Mouse (Mus musculus): ENCODE data around the gene Rps6ka1. TPM values are rescaled to one million over a fixed set of nuclear protein-coding genes. Genes with fewer than 3 reads are reported as not detected.
A peak's percentile ranks its signal among the peaks of the same experiment; 100 is the strongest.

Rps6ka1 gene
- polyA plus RNA-seq, 1 experiment from 2014 or later, result 35.6 TPM

DNA sequence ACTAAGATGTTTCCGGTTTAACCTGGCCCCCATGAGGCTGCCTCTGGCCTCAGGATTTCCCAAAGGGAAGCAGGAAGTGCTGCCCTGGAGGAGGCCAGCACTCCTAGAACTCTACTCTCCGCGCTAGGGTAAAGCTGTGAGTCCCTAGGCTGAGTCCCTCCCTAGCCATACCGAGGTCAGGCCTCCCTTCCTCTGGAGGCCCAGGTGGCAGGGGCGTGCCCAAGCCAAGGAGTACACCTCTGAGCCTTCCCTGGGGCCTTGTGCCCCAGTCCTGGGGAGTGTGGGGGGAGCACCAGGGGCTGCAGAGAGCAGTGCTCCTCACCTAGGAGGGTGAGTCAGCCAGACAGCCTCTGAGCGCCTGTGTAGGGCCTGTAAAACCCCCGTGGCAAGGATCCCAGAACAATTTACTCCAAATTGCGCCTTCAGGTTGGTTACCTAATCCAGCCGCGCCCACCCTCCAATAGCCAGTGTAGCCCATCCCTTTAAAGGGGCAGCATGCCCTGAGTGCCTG is 1.6 kb downstream of the Rps6ka1 start:
- H3K27ac ChIP-seq, result peak overlapping the region; percentile 56; the same call in 1 of the 2 replicates
- peaks cover 9% of the 10 kb centered on the region; the same call in 1 of the 2 replicates for H3K27me3 ChIP-seq (ENCODE audit: insufficient read depth, poor library complexity, severe bottlenecking)
- DNase-seq (ENCODE audit: low spot score), result no peak
- peak overlapping the region; percentile 89 for H3K4me3 ChIP-seq
- no peaks in the 10 kb centered on the region for H3K36me3 ChIP-seq
- H3K4me1 ChIP-seq (replicated peaks), result peaks cover 48% of the 10 kb centered on the region
- H3K9me3 ChIP-seq, result no peaks in the 10 kb centered on the region
- 25% methylated on average over 10 of the region's 10 CpGs for WGBS

DNA sequence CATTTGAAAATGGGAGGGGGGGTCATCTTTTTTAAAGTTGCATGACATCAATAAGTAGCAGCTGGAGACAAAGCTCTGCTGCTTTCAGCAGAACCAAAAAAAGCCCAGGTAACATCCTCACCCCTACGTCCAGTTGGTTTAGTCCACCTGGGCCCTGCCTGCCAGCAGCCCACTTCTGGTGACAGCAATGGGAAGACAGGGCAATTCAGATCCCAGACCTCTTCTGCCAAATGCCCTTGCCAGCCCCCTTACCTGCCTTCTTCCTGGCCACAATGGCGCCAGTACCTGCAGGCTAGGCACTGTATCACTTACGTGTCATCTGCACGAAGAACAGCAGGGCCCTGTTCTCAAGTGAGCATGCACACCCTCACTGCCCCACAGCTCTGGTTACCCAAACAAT is 2.3 kb downstream of the Rps6ka1 start:
- Histone ChIP-seq H3K4me1 (replicated peaks) (peaks cover 48% of the 10 kb centered on the region), H3K9me3 (no peaks in the 10 kb centered on the region), H3K27ac (no peak overlapping the region), H3K4me3 (peak overlapping the region; percentile 89; the same call in 1 of the 2 replicates), H3K27me3 (ENCODE audit: insufficient read depth, poor library complexity, severe bottlenecking) (peaks cover 9% of the 10 kb centered on the region; the same call in 1 of the 2 replicates), H3K36me3 (peaks cover 5% of the 10 kb centered on the region)
- DNase-seq (ENCODE audit: low spot score), result no peak
- 77% methylated on average over 4 of the region's 4 CpGs for WGBS

DNA sequence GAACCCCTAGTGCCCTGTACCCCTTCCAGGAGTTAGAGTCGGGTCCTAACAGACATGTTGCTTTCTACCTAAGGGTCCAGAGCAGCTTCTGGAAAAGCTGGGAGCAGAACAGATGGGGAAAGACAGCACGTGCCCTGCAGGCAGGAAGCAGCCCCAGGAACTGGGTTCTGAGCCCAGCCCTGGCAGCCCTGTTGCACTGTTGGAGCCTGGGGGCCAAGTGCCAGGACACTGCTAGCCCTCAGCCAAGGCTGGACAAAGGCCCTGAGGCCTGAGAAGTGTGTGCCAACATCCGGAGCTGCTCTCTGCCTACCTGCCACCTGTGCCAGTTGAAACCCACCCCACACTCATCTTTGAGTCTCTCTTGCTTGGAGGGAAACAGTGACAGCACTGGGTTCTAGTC is 2.7 kb downstream of the Rps6ka1 start:
- H3K4me3 ChIP-seq, result no peak overlapping the region
- H3K4me1 ChIP-seq (replicated peaks), result peaks cover 48% of the 10 kb centered on the region
- 81% methylated on average over 3 of the region's 3 CpGs for WGBS
- H3K9me3 ChIP-seq, result no peaks in the 10 kb centered on the region
- H3K27me3 ChIP-seq (ENCODE audit: insufficient read depth, poor library complexity, severe bottlenecking), result peaks cover 9% of the 10 kb centered on the region; the same call in 1 of the 2 replicates
- H3K36me3 ChIP-seq, result peaks cover 7% of the 10 kb centered on the region
- H3K27ac ChIP-seq, result 0 out of 2 replicates have a peak overlapping the region, but pooled peaks have one; percentile 16
- DNase-seq (ENCODE audit: low spot score), result no peak

DNA sequence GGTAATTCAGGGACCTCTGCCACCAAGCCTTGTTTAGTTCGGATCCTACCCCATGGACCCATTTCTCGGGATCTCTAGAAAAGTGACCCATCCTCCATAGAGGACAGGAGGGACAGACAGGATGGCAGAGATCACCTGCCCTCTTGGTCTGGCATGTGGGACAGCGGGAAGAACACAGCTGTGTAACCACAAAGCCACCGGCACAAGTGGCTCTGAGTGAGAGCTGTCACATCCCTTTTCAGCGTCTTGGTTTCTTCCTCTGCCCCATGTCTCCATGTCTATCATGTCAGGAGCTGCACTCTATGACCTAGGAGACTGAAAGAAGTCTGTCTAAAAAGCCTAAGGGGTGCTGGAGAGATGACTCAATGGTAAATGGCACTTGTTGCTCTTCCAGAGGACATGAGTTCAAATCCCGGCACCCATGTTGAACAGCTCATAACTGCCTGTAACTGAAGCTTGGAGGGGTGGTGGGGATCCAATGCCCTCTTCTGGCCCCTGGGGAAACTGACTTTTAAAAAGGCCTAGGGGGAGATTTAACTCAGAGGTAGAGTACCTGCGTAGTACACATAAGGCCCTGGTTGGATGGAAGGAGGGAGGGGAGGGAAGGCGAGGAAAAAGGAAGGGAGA is 3.4 kb downstream of the Rps6ka1 start:
- Histone ChIP-seq H3K36me3 (peaks cover 10% of the 10 kb centered on the region), H3K27ac (no peak overlapping the region), H3K9me3 (no peaks in the 10 kb centered on the region), H3K4me3 (no peak overlapping the region), H3K27me3 (ENCODE audit: insufficient read depth, poor library complexity, severe bottlenecking) (peaks cover 9% of the 10 kb centered on the region; the same call in 1 of the 2 replicates), H3K4me1 (replicated peaks) (peaks cover 48% of the 10 kb centered on the region)
- no peak for DNase-seq (ENCODE audit: low spot score)
- WGBS, result 90% methylated on average over 8 of the region's 8 CpGs

DNA sequence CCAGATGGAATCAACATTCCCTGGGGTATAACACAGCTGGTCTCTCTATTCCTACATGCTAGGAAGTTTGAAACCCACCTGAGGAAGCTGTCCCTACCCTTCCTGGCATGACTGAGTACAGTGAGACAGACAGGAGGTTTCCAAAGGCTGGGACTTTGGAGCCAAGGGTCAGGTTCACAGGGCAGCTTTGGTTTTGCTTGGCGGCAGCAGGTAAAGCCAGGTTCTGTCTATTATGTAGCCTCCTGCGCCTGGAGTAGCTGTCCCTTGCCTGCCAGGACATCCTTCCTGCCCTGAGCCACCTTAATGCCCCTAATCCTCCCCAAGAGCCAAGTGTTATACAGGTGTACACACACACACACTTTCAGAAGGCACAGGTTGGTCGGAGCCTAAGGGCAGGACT is 5.7 kb downstream of the Rps6ka1 start:
- DNase-seq (ENCODE audit: low spot score), result no peak
- Histone ChIP-seq H3K27ac (no peak overlapping the region), H3K4me3 (no peak overlapping the region), H3K4me1 (replicated peaks) (peaks cover 35% of the 10 kb centered on the region), H3K9me3 (no peaks in the 10 kb centered on the region), H3K36me3 (peaks cover 14% of the 10 kb centered on the region), H3K27me3 (ENCODE audit: insufficient read depth, poor library complexity, severe bottlenecking) (peaks cover 9% of the 10 kb centered on the region; the same call in 1 of the 2 replicates)
- WGBS, result 85% methylated on average over 3 of the region's 3 CpGs

DNA sequence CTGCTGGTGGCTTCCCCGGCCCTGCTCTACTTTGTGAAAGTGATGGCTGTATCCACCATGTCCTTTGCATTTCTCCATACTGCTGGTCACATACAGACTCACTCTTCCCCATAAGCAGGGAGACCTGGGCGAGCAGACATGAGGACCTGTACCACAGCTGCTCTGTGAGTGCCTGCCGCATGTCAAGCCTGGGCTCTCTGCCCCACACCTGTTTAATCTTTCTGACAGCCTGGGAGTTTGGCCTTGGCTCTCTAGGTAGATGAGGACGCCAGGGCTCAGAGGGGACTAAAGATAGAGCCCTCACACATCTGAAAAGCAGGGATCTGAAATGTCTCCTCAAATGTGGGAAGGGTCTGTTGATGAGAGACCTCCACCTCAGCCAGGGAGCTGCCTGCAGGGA is 6.2 kb downstream of the Rps6ka1 start:
- no peaks in the 10 kb centered on the region for H3K9me3 ChIP-seq
- DNase-seq (ENCODE audit: low spot score), result no peak
- H3K27me3 ChIP-seq (ENCODE audit: insufficient read depth, poor library complexity, severe bottlenecking), result peaks cover 6% of the 10 kb centered on the region; the same call in 1 of the 2 replicates
- no peak overlapping the region for H3K4me3 ChIP-seq
- 84% methylated on average over 4 of the region's 4 CpGs for WGBS
- peaks cover 14% of the 10 kb centered on the region for H3K36me3 ChIP-seq
- no peak overlapping the region for H3K27ac ChIP-seq
- peaks cover 35% of the 10 kb centered on the region for H3K4me1 ChIP-seq (replicated peaks)

DNA sequence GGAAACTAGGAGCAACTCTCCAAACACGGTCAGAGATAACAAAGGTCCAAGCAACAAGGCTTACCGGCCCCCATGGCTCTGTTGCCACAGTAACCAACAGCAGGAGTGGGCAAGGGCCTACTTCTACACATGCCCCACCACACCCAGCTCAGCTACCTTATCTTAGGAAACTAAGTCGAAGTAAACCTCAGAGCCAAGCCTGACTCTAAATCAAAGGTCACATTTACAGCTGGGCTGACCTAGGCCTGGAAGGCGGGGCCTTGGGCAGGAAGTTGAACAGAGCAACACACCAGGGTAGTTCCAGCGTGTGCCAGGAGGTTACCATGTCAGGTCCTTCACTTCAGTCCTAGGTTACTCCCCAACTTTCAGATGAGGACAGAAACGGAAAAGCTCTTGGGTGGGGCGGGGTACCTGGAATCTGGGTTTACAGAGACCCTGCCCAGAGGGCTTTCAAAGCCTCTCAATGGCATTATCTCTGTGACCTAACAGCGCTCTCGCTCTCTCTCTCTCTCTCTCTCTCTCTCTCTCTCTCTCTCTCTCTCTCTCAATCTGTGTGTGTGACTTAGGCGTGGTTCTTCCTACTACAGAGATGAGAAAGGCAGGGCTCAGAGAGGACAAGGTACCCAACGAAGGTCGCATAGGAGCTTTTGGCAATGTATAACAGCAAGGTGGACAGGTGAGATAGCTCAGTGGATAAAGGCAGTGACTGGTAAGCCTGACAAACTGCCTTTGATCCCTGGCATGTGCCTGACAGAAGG is 8.3 kb downstream of the Rps6ka1 start:
- Histone ChIP-seq H3K36me3 (peaks cover 14% of the 10 kb centered on the region), H3K4me3 (no peak overlapping the region), H3K4me1 (replicated peaks) (peaks cover 31% of the 10 kb centered on the region), H3K27me3 (ENCODE audit: insufficient read depth, poor library complexity, severe bottlenecking) (no peaks in the 10 kb centered on the region), H3K9me3 (no peaks in the 10 kb centered on the region), H3K27ac (peak overlapping the region; percentile 16; the same call in 1 of the 2 replicates)
- 83% methylated on average over 12 of the region's 12 CpGs for WGBS
- no peak for DNase-seq (ENCODE audit: low spot score)

DNA sequence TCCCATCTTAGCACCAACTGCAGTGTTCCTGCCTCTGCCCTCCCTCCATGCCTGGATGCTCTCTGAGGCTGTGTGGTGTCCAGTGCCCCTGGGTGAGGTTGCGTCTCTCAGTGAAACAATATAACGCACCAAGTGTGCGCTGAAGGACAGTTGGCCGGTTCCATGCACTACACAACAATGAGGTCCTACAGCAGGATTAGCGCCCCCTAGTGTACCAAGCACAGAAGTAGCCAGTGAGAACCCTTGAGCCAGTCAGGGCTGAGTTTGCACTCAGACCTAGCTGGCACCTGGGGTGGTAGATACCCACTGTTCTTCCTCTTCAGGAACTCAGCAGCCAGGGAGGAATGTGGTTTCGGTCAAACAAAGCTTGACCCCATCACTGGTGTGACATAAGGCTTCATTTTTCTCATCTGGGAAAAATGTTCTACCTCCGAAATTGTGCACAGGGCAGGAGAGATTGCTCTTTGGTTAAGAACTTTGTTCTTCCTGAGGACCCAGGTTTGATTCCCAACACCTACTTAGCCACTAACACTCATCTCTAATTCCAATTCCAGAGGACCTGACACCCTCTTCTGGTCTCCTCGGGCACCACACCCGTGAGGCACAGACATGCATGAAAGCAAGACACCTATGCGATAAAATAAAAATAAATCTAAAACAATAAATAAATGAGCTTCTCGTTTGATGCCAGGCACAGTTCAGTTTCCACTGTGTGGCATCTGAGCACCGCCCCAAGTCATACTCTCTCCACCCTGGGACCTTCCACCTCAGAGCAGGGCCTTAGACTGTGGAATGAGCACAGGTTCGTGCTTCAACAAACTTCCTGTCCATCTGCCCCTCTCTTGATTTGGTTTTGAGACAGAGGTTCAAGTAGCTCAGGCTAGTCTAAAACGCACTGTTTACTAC is 9.5 kb downstream of the Rps6ka1 start:
- H3K27me3 ChIP-seq (ENCODE audit: insufficient read depth, poor library complexity, severe bottlenecking), result no peaks in the 10 kb centered on the region
- H3K4me3 ChIP-seq, result no peak overlapping the region
- DNase-seq (ENCODE audit: low spot score), result no peak
- WGBS, result 88% methylated on average over 14 of the region's 14 CpGs
- no peaks in the 10 kb centered on the region for H3K9me3 ChIP-seq
- H3K4me1 ChIP-seq (replicated peaks), result peaks cover 31% of the 10 kb centered on the region
- H3K36me3 ChIP-seq, result peaks cover 14% of the 10 kb centered on the region
- H3K27ac ChIP-seq, result no peak overlapping the region

DNA sequence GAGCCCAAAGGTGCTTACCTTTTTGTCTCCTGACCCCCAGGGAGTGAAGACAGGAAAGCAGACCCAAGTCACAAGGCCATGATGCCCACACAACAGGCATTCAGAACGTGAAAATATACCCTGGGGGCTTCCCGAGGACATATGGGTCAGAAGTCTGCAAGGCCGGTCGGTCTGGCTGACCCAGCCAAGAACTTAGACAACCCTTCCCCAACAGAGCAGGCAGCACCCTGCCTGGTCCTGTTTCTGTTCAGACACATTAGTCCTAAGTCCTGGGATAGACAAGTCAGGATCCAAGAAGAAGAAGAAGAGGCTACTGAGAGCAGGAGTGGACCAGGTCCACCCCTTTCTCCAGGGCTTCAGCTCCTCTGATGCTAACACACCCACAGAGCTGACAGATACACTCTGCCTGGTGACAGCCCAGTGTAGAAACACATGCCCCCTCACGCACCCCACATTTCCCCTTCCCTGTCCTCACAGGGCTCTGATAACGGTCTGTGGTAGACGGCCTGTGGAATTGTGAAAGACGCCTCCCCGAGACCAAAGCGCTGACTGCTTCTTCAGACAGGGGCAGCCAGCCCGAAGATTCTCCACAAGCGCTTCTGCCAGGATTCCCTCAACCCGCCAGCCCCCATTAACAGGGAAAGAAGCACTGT is 12.6 kb downstream of the Rps6ka1 start:
- DNase-seq (ENCODE audit: low spot score), result no peak
- Histone ChIP-seq H3K9me3 (no peaks in the 10 kb centered on the region), H3K36me3 (peaks cover 25% of the 10 kb centered on the region; the same call in 1 of the 2 replicates), H3K27me3 (ENCODE audit: insufficient read depth, poor library complexity, severe bottlenecking) (no peaks in the 10 kb centered on the region), H3K4me3 (no peak overlapping the region), H3K4me1 (replicated peaks) (peaks cover 31% of the 10 kb centered on the region), H3K27ac (no peak overlapping the region)
- WGBS, result 80% methylated on average over 13 of the region's 13 CpGs

DNA sequence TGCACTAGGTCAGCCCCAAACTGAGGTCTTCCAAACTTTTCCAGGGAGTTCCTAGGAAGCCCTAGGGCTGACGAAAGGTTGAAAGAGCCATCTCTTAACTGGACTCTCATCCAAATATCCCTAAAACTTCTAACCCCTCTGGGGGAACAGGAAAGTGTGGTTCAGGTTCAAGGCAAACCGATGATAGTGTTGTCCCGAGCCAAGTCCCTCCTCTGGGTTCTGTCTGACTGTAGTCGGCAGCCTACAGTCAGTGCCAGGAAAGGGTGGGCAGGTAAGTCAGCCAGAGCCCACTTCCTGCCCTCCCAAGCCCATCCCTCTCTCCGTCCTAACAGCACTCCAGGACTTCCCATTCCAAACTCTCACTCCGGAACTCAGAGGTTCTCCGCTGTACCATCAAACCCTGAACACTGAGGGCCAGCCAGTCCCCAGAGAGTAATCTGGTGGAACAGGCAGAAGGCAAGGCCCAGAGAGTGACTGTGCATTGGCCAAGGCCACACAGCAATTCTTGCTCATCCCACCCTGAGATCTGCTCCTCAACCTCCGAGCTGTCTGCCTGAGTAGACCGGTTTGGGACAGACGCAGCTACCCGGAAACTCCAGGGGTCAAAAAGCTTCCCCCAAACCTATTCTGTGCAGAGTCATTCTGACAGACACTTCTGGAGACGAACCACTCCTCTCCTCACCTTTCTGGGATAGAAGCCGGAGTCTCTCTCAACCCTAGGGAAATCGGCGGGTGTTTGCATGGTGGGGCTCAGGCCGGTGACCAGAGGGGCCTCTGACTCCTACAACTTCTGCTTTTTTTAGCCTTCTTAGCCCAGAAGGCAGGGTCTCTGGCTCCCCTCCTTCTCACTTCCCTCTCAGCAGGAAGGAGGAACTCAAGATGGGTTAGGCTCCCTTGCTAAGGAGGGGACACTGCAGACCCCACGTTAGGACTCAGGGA is 13.4 kb downstream of the Rps6ka1 start:
- no peak overlapping the region for H3K4me3 ChIP-seq
- peak overlapping the region; percentile 23; the same call in 1 of the 2 replicates for H3K27ac ChIP-seq
- peaks cover 27% of the 10 kb centered on the region for H3K36me3 ChIP-seq
- 83% methylated on average over 17 of the region's 17 CpGs for WGBS
- H3K4me1 ChIP-seq (replicated peaks), result peaks cover 30% of the 10 kb centered on the region
- H3K27me3 ChIP-seq (ENCODE audit: insufficient read depth, poor library complexity, severe bottlenecking), result no peaks in the 10 kb centered on the region
- no peaks in the 10 kb centered on the region for H3K9me3 ChIP-seq
- DNase-seq (ENCODE audit: low spot score), result no peak

DNA sequence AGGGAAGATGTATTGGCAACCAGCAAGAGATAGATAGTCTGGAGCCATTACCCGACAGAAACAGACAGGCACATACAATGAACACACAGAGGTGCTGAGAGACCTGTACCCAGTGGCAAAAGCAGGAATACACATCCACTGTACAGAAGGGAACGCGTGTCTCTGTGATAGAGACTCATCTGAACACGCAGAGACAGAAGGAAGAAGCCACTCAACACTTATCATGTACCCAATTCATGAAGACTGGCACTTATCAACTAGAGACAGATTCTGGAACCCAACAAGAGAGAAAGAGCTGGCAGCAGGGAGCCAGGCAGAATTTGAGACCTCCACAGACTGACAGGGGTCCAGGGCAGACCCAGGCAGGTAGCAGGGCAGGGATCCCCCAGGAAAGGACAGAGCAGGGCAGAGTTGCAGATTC is 14.2 kb downstream of the Rps6ka1 start:
- no peaks in the 10 kb centered on the region for H3K9me3 ChIP-seq
- H3K27me3 ChIP-seq (ENCODE audit: insufficient read depth, poor library complexity, severe bottlenecking), result no peaks in the 10 kb centered on the region
- DNase-seq (ENCODE audit: low spot score), result no peak
- peak overlapping the region; percentile 35; the same call in 1 of the 2 replicates for H3K27ac ChIP-seq
- H3K4me1 ChIP-seq (replicated peaks), result peaks cover 26% of the 10 kb centered on the region
- no peak overlapping the region for H3K4me3 ChIP-seq
- H3K36me3 ChIP-seq, result peaks cover 33% of the 10 kb centered on the region
- WGBS, result 94% methylated on average over 4 of the region's 4 CpGs
